Mouse (Mus musculus) MEL-GATA-1-ER (cell line): Measurements from ENCODE around the gene Brsk1.
A peak's percentile ranks its signal among the peaks of the same experiment; 100 is the strongest.

ENCODE experiments used
- DNase-seq: peaks from one replicate; pipeline ENCODE4 v3.0.0-alpha.2; 2012; ENCODE audit warnings: low read depth; ENCODE audit errors: extremely low read depth

The Brsk1 gene

DNA sequence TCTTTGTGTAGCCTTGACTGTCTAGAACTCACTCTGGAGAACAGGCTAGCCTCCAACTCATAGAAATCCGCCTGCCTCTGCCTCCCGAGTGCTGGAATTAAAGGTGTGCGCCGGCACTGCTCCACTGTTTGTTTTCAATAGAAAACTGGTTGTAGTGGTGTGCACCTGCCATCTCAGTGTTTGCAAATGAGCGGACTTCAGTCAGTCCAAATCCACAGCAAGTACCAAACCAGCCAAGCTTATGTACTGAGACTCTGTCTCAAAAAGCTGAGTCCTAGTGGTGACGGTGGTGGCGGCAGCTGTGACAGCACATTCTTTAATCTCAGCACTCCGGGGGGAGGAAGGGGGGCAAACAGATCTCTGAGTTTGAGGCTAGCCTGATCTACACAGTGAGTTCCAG lies 21.9 kb upstream of the Brsk1 start:
- DNase-seq, result no peak

DNA sequence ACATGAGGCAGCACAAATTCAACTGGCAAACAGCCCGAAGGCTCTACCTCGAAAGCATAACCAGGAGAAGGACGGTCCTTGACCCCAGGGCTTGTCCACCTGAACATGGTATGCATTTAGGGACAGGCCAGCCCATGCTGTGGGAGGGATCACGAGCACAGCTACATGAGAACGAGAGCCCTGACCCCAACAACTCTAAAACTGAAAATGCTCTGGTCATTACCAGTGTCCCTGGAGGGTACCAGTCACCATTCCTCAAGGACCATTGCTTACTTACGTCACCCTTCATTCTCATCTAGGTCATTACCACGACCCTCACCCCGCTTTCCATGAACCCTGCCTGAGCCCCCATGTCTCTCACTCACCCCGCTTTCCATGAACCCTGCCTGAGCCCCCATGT lies 21.2 kb upstream of the Brsk1 start:
- no peak for DNase-seq

DNA sequence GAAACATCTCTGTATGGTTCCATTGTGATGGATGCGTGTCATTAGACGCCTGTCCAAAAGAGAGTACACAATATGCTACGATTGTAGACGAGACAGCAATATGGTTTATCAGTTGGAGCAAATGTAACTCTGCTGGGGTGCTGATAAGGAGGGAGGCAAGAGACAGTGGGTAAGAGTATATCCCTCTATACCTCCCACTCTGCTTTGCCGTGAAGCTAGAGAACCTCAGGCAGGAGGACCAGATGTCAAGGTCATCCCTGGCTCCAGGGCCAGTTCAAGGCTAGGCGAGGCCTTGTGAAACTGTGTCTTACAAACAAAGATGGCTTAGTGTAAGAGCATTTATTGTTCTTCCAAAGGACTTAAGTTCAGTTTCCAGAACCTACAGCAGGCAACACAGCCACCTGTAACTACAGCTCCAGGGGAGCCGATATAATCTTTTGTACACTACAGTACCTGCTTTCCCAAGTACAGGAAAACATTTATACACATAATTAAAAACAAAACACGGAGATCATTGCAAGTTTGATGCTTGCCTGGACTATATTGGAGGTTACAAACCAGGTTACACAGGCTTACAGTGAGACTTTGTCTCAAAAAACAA lies 19.6 kb upstream of the Brsk1 start:
- DNase-seq, result peak; percentile 41

DNA sequence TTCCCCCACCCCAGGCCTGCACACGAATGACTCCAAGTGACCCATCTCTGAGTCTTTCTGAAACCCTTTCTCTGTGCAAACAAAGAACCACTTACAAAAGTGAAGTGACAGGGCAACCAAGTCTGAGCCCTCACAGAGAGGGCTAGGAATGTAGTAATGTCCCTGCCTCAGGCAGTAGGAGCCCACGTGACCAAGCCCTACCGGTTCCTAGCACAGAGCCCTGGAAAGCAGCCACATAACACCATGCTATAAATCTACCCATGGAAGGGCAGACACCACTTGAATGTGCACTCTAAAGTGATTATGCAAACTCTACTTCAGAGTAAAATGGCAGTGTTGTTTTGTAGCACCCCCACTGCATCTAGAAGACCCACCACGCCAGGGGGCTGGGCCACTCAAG lies 18.4 kb upstream of the Brsk1 start:
- DNase-seq, result no peak

DNA sequence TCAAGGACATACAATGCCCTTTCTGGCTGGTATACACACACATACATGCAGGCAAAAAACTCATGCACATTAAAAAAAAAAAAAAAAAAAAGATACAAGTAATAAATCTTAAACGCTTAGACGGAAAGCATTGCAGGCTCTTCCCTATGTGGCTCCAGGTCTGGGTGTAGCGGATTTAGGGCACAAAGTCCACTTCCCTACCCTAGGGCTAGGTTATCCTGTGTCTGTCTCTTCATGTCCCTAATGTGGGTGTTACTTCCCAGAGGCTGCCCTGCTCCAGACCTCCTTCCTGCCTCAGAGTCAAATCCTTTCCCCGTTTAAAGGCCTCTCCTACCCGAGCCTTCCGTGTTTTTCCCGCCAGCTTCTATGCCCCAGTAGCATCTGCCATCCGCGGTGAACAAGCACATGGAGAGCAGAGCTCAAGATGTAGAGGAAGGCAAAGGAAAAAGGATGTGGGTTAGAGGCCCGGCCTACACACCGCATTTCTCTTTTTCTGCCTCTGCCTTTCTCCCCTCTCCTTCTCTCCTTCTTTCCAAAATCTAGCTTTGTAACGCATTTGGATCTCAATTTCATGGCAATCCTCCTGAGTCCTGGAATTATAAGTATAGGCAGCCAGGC lies 16.2 kb upstream of the Brsk1 start:
- DNase-seq, result no peak

DNA sequence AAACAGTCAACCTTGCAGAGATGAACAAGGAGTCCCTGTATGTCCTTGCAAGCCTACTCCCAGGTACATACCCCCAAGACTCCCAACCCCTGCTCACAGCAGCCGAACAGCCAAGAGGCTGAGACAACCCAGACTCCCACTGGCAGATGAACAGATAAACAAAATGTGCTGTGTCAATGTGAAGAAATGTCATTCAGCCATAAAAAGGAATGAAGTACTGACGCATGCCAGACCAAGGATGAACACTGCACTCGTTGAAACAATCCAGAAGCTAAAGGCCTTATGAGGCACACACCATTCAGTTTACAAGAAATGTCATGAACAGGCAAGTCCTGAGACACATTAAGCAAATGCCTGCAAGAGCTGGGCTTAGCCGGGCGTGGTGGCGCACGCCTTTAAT lies 15.2 kb upstream of the Brsk1 start:
- DNase-seq, result no peak

DNA sequence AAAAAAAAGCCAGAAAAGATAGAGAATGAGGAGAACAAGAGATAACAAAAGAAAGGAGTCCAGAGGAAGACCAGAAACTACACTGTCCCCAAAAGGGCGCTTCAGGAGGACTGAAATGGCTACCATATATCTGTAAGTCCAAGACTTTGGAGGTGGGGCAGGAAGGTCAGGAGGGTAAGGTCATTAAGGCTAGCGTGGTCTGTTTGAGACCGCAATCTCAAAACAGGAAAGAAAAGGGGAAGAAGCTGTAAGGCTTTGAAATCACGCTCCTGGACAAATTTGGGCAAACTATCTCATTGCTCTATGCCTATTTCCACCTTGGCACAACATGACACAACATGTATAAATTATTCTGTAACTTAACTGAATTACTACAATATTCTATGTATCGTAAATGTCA lies 7.1 kb upstream of the Brsk1 start:
- DNase-seq, result no peak

DNA sequence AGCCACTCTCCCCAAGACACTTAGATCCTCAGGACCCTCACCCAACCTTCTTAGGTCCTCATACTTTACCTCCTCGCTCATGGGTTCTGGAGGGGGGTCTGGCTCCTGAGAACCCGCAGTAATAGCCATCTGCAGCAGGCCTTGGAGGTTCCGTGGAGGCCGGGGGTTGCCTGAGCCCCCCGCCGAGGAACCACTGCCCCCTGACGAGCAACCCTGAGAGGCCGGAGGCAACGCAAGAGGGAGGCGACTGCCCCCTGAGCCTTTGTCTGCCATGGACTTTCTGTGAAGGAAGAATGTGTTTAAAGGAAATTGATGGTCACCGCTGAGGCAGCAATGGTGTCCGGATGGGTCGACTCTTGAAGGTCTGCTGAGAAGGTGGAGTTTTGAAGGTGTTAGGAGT lies 6.2 kb upstream of the Brsk1 start:
- no peak for DNase-seq

DNA sequence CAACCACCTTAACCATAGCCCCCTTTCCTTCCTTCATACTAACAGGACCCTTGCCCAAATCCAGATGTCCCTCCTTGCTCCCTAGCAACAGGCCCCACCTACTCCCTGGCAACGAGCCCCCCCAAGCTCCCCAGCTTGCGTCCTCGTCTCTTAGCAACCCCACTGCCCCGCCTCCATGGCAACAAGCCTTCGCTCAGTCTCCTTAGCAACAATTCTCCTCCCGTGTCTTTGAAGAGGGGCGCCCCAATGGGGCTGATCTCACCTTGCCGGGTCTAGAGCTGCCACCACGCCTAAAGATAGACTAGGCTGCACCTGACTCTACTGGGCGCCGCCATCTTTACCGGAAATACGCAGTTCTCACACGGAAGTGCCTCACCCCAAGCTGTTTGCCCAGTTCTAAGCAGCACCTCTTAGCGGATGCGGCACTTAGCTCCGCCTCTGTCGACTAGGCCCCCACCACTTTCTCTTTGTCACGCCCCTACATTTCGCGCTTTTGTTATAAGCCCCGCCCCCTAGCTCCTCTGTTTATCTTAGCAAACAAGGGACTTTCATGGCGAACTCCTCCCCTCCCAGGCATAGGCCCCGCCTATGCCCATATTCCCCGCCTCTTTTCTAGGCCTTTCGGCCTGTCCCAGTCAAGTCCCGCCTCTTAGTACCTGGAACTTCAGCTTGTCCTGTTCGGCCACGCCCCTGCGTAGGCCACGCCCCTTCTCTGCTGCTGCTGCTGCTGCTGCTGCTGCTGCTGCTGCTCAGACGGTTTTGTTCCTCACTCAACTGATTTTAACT lies 5.6 kb upstream of the Brsk1 start, which contains the start of gene Hspbp1:
TSS of gene Hspbp1 (minus strand) at position 437 of the 786 bp plus-strand sequence.
- DNase-seq, result peak; percentile 98

DNA sequence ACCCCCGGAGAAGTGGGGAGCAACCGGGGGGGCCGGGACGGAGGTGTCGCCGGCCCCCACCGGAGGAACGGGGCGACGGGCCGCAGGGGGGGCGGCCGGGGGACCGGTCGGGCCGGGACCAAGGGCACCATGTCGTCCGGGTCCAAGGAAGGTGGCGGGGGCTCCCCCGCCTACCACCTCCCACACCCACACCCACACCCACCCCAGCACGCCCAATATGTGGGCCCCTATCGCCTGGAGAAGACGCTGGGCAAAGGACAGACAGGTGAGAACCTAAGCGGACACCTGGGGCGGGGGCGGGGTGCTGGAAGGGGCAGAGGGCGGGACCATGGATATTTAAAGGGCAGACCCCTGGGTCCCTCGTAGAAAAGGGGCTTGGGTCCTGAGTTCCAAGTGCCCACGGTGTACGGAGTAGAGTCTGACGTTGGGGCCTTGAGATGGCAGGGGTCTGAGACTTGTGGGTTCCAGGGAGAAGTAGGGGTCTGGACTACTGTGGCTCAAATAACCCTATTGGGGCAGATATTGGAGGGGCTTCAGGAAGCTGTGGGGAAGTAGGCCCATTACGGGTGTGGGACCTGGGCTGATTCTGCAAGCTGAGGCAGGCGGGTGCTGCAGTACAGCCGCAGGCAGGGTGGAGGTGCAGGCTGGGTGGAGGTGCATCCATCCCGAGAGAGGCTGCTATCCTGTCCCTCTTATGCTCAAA lies 698 bp downstream of the Brsk1 start:
- DNase-seq, result no peak

DNA sequence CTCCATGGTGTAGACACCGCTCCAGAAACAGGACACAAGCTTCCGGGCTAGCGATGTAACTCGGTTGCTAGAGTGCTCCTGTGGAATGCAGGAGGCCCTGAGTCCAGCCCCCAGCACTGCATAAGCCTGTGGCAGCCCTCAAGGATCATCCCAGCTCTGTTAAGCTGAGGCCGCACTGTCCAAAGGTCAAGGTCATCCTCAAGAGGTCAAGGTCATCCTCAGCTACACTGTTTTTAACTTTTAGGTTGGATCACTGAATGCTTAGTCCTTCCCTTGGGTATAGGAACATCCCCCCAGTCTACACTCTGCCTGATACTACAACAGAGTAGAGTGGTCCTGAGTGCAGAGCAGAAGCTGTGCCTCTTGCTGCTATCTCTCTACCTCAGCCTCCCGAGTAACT lies 2.6 kb downstream of the Brsk1 start:
- no peak for DNase-seq

DNA sequence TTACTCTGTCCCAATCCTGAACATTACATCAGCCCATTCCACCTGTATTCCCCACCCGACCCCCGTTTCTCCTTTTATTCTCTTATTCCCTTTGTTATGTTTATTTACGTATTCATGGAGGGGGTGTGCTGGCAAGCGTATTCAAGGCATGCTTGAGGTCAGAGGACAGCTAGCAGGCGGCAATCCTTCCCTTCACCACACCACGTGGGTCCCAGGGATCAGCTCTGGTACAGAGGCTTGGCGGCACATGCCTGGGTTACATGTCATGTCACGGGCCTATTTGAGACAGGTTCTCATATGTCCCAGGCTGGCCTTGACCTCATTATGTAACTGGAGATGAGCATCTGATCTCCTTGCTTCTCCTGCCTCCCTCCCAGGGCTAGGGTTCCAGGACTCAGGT lies 11.9 kb downstream of the Brsk1 start:
- no peak for DNase-seq

DNA sequence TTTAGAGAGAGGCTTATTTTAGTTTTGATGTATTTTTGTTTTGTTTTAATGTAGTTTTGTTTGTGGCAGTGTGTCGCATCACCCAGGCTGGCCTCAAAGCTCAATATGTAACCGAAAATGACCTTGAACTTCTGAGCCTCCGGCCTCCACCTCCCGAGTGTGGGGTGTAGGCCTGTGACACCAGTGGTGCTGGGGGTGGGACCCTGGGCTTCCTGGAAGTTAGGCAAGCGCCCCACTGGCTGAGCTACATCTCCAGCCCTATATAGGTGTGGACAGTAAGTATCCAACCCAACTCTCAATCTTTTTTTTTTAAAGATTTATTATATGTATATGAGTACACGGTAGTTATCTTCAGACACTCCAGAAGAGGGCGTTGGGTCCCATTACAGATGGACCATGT lies 12.8 kb downstream of the Brsk1 start:
- DNase-seq, result no peak

DNA sequence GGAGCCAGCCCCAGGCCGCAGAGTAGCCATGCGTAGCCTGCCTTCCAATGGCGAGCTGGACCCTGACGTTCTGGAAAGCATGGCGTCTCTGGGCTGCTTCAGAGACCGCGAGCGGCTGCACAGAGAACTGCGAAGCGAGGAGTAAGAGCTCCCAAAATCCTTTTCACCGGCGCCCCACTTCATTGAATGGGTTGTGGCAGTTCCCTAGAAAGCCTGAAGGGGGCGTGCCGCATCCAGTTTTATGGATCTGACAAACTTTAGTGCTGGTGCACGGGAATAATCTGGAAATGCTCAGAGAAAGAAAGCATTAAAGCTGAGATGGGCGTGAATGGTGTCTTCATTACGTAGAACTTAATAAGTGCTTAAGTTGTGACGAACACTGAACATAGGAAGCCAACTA lies 14.7 kb downstream of the Brsk1 start:
- DNase-seq, result peak; percentile 58

DNA sequence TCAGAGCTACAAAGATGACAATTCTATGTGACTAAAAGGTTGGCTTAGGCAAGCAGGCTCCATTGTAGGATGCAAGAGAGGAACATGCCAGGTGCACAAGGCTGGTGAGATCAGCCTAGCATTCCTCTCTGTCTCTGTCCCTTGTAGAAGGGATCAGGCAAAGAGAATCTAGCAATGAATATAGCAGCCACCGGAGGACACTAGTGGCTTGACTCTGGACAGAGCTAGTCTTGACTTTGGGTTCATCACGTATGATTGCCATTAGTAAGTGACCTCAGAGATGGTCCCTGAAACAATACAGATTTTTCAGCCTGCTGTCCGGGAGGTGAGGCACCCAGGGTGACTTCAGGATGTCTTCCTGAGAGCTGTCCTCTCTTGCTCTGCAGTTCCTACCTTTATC lies 22.2 kb downstream of the Brsk1 start:
- DNase-seq, result no peak

DNA sequence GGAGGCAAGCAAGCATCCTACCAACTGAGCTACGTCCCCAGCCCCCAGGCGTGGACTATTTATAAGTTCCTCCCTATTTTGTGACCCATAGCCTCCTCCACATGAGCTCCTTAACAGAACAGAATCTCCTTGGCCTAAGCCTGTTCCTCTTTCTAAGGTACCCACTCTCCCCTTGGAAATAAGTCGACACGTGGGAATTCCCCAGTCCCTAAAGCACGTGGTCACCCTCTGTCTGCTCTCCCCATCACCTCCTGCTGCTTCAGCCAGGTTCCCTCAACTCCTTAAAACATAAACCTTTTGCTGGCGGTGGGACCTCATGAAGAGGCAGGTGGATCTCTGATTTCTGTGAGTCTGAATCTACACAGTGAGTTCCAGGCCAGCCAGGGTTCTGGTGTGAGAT lies 26.6 kb downstream of the Brsk1 start:
- DNase-seq, result no peak

DNA sequence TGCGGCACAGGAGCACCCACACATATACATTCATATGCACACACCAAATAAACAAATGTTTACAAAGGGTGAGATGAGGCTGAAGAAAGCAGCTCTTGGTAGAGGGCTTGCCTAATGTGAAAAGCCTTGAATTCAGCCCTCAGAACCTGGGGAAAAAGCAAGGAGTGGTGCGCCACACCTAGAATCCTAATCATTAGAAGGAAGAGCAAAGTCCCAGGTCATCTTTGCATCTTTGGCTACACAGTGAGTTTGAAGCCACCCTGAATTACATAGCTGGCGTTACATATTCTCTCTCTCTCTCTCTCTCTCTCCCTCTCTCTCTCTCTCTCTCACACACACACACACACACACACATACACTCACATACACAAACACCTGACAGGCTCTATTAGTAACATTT lies 28.9 kb downstream of the Brsk1 start:
- no peak for DNase-seq

DNA sequence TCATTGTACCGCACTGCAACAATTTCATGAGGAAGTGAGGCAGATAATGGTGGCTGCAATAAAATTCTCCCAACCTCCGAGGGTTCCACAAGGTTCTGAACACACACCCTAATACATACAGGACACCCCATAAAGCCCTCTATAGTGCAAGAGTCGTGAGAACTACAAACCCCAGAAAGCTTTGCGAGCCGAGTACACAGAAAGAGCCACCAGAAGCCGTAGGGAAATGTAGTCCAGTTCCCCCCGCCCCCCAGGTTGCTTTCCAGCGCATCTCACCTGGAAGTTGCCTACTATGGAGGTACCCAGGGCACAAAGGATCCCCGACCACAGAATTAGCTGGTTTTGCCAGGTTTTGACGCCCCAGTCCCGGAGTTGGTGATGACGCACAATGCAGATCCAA lies 33.1 kb downstream of the Brsk1 start:
- peak; percentile 45 for DNase-seq

DNA sequence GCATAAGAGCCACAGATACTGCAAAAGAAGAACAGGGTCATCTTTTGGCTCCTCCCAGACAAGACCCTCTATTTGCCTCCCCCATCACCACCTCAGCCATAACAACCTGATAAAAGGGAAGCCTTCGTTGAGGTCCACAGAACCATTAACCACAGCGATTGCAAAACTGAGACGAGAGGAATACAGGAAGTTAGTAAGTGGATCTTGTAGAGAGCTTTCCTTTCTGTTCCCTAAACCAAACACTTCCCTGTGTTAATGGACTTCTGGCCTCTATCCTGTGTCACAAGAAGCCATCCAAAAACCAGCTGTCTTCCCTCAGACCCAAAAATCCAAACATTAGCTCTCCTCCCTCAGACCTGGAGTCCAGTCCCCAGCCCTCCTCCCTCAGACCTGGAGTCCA lies 34.0 kb downstream of the Brsk1 start:
- DNase-seq, result peak; percentile 49

DNA sequence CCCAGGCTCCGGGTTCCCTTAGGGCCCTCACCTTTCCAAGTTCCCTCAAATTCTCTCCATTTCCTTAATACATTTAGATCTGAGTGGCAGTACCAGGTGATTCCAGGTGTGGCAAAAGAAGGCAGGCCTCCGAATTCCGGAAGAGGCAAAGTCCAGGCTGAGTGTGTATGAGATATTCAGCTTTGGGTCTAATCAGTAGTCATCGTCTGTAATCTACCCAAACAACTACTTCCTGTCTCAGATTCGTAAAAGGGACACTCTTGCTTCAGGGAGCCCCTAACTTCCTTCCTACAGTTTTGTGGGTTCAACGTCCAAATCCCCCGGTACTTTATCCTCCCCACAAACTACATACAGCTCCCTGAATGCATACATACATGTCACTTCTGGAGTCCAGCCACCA lies 34.8 kb downstream of the Brsk1 start, which contains the start of gene Tmem150b:
TSS of gene Tmem150b (minus strand) at position 81 of the 400 bp plus-strand sequence.
- DNase-seq, result peak; percentile 33

DNA sequence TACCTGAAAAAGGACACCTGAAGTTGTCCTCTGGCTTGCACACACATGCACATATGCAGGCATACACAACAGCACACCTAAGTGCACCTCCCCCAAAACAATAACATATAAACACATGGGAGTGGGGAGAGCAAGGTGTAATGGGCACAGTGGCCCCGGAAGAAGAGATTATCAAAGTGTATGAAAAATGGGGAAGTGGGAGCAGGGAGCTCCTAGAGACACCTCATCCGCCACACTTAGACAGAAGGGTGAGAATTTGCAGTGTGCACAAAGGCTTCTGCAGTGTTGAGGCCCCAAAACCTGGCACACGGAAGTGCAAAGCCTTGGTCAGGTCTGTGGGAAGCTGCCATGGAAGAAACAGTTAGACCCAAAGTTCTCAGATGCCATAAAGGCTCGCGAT lies 40.7 kb downstream of the Brsk1 start:
- DNase-seq, result no peak

DNA sequence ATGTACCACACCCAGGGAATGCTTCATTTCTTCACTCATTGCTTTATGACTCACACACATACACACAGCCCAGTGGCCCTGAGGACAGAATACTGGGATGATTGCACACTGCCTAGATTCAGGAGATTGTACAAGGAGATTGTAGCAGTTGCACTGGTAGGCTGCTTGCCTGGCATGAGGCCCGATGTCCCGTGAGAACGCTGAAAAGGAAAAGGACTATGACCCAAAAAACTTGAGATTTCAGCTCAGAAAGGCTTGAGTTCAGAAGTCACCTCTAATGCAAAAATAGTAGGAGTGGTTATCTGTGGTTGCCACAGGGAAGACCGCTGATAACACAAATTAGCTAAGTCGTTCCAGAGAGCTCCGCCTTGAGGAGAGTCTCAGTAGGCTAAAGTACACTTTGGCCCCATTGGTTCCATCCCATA lies 42.6 kb downstream of the Brsk1 start:
- no peak for DNase-seq
